Mouse (Mus musculus): ENCODE measurements around the gene Irf4.

DNA sequence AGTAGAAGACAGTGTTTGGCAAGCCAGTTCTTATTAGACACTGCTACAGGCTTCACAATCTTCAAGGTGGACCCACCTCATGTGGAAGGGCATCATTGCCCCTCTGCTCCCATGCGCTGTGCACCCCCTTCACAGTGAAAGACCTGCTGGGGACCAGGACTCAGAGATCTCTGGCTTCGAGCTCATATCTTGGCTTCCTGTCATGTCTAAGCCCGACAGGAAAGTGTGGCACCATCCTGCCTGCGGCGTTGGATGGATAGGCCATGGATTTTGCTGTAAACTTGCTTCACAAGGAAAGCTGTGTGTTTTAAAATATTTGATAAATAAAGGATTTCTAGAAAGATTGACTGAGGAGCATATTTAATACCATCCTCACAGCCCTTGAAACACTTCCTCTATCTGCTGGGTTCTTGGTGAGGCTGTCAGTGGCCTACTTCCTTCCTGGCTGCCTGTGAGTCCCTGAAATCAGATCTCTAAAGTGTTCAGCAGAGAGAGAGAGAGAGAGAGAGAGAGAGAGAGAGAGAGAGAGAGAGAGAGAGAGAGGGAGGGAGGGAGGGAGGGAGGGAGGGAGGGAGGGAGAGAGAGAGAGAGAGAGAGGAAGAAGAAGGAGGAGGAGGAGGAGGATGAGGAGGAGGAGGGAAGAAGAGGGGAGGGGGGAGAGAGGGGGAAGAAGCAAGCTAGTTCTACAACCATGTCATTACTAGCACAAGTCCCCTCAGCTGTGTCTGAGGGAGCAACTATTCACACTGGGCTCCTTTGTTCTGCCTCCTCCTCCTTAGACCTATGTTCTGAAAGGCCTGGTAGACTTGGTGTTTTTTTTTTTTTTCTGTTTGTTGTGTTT is 17.8 kb downstream of the Irf4 start:
- TF ChIP-seq GATA1 (IDR thresholded peaks at IDR 0.05; ENCODE audit: borderline replicate concordance, low read length) (no peak), FLI1 (IDR thresholded peaks at IDR 0.05; ENCODE audit: low read length) (no peak)

Data from megakaryocyte, embryonic 14.5 days (primary cell).